Mouse (Mus musculus): ENCODE results near the gene Rfxank.

- TF ChIP-seq POLR2A (IDR thresholded peaks at IDR 0.05; ENCODE audit: low read depth, low read length) (no peak), CTCF (IDR thresholded peaks at IDR 0.05; ENCODE audit: borderline replicate concordance, insufficient read depth, low read length) (no peak)
These were observed 49.5 kb downstream of the Rfxank start for GRCm38 (mm10) chr8:70089296-70089960.

Measured in embryonic fibroblast, embryonic 13.5 days (primary cell).